Mouse (Mus musculus) cortical plate, adult 2 months (tissue): ENCODE data around the gene Dapl1. TPM values are rescaled to one million over a fixed set of nuclear protein-coding genes. Genes with fewer than 3 reads are reported as not detected.

Experiments
- H3K27ac ChIP-seq: fragments of 200-500 bp; 2 replicates; pipeline ENCODE4 v1.5.1; 2012; ENCODE audit warnings: low read length, control low read depth, inconsistent platforms; ENCODE audit not compliant: insufficient read depth
- H3K4me1 ChIP-seq: fragments of 200-500 bp; 2 replicates; pipeline ENCODE4 v1.6.1; 2011; ENCODE audit warnings: low read length; ENCODE audit not compliant: control insufficient read depth, insufficient read depth
- H3K4me3 ChIP-seq: fragments of 200-500 bp; 2 replicates; pipeline ENCODE4 v1.5.1; 2011; ENCODE audit warnings: mild to moderate bottlenecking, low read length, control low read depth; ENCODE audit not compliant: insufficient read depth
- CTCF ChIP-seq: fragments of 200-500 bp; IDR thresholded peaks from 2 replicates; pipeline ENCODE4 v1.5.1; 2011; ENCODE audit warnings: mild to moderate bottlenecking, control low read depth, low read length; ENCODE audit not compliant: insufficient read depth; ENCODE audit errors: extremely low read depth
- POLR2A ChIP-seq: fragments of 200-500 bp; IDR thresholded peaks from 2 replicates; pipeline ENCODE4 v1.6.1; 2011; ENCODE audit warnings: mild to moderate bottlenecking, low read length, control low read depth; ENCODE audit not compliant: insufficient read depth; ENCODE audit errors: extremely low read depth
- polyA plus RNA-seq: library from polyadenylated mRNA; depleted of rRNA; stranded (reverse); fragments of >200 nt; gene quantifications from 2 replicates; pipeline ENCODE4 v1.2.3, GENCODE M21; 2012; rRNA removed

Dapl1 gene
- polyA plus RNA-seq, 1 experiment = 1.3 TPM

DNA sequence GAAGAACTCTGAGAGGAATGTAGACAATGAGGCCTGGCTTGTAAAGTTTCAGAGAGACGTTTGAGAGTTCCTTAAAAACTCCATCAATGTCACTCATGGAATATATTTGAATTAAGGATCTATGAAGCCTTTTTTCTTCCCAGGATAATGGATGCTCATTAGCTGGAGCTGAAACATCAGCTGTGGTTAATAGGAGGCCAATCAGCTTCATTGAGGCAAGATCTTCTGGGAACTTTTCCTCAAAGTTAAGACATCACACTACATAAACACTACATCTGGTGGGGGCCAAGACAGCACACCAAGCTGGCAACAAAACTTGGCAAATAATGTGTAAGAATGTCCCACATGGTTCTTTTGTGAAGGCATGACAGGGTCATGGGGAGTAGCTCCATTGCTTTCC is 68.3 kb downstream of the Dapl1 start:
- H3K4me3 ChIP-seq = no peak overlapping the region
- H3K27ac ChIP-seq = no peak overlapping the region
- no peak for TF ChIP-seq POLR2A
- no peak for TF ChIP-seq CTCF
- H3K4me1 ChIP-seq = no peaks in the 10 kb centered on the region

DNA sequence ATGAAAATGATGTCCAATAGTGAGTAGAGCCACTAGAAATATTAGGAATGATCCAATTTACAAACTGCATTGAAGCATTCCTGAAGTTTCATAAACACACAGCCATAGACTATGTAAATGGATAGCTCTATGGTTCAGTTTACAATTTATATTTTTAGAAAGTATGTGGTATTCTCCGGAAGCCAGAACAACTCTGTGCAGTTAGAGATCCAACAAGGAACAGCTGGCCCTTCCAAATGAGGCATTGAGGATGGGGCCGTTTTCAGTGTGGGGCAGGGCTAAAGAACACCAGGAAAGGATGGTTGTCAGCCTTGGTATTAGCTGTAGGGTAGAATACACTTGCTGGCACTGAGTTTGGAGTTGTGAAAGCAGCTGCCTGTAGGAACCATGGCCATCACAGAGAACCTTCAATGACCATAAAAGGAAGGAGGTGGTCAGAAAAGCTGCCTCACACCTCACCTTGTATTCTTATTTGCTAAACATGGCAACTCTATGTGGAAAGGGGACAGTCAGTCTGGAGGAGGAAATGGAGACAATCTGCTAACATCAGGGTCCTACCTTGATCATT is 70.0 kb downstream of the Dapl1 start:
- H3K4me1 ChIP-seq = no peaks in the 10 kb centered on the region
- TF ChIP-seq CTCF (no peak), POLR2A (no peak)
- no peak overlapping the region for H3K27ac ChIP-seq
- no peak overlapping the region for H3K4me3 ChIP-seq

Other genes with a start within 250 kb of the Dapl1 start
- gene Tanc1, start 127.4 kb downstream of the Dapl1 start, polyA plus RNA-seq = 9.8 and 14.3 TPM in 2 replicates